Mouse (Mus musculus) cortical plate, adult 2 months (tissue): ENCODE data around the gene Nr1h3. TPM values are rescaled to one million over a fixed set of nuclear protein-coding genes. Genes with fewer than 3 reads are reported as not detected.

Experiments
- H3K27ac ChIP-seq: fragments of 200-500 bp; 2 replicates; pipeline ENCODE4 v1.5.1; 2012; ENCODE audit warnings: low read length, control low read depth, inconsistent platforms; ENCODE audit not compliant: insufficient read depth
- H3K4me1 ChIP-seq: fragments of 200-500 bp; 2 replicates; pipeline ENCODE4 v1.6.1; 2011; ENCODE audit warnings: low read length; ENCODE audit not compliant: control insufficient read depth, insufficient read depth
- H3K4me3 ChIP-seq: fragments of 200-500 bp; 2 replicates; pipeline ENCODE4 v1.5.1; 2011; ENCODE audit warnings: mild to moderate bottlenecking, low read length, control low read depth; ENCODE audit not compliant: insufficient read depth
- CTCF ChIP-seq: fragments of 200-500 bp; IDR thresholded peaks from 2 replicates; pipeline ENCODE4 v1.5.1; 2011; ENCODE audit warnings: mild to moderate bottlenecking, control low read depth, low read length; ENCODE audit not compliant: insufficient read depth; ENCODE audit errors: extremely low read depth
- POLR2A ChIP-seq: fragments of 200-500 bp; IDR thresholded peaks from 2 replicates; pipeline ENCODE4 v1.6.1; 2011; ENCODE audit warnings: mild to moderate bottlenecking, low read length, control low read depth; ENCODE audit not compliant: insufficient read depth; ENCODE audit errors: extremely low read depth
- polyA plus RNA-seq: library from polyadenylated mRNA; depleted of rRNA; stranded (reverse); fragments of >200 nt; gene quantifications from 2 replicates; pipeline ENCODE4 v1.2.3, GENCODE M21; 2012

Gene Nr1h3
- polyA plus RNA-seq, 1 experiment: 8.3 TPM

DNA sequence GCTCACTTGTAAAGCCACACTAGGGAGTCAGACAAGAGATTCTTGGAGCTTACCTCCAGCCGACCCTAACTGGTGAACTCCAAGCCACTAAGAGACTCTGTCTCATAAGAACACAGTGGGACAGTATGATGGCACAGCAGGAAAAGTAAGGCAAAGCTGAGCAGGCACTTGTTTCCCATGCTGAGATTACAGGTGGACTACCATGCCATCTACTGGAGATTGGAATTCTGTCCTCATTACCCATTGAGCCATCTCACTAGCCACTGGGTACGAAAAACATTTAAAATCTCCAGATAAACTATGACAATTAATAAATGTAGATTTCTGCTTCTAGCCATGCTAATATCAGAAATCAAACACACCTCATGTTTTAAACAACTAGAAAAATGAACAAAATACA lies 21.0 kb upstream of the Nr1h3 start:
- TF ChIP-seq CTCF (peak; percentile 45), POLR2A (no peak)
- Histone ChIP-seq H3K4me3 (no peak overlapping the region), H3K27ac (no peak overlapping the region), H3K4me1 (no peaks in the 10 kb centered on the region)

GRCm38 (mm10) chr2:91220501-91220900 lies 17.9 kb upstream of the Nr1h3 start:
- TF ChIP-seq CTCF (no peak), POLR2A (no peak)
- no peak overlapping the region for H3K4me3 ChIP-seq
- peaks cover 2% of the 10 kb centered on the region for H3K4me1 ChIP-seq
- H3K27ac ChIP-seq: no peak overlapping the region

- Histone ChIP-seq H3K4me3 (no peak overlapping the region), H3K27ac (no peak overlapping the region), H3K4me1 (peaks cover 2% of the 10 kb centered on the region)
- TF ChIP-seq POLR2A: no peak
- TF ChIP-seq CTCF: no peak
These were observed 14.4 kb upstream of the Nr1h3 start for GRCm38 (mm10) chr2:91217032-91217431.

- TF ChIP-seq CTCF: no peak
- no peak for TF ChIP-seq POLR2A
- Histone ChIP-seq H3K4me1 (peaks cover 2% of the 10 kb centered on the region), H3K4me3 (no peak overlapping the region), H3K27ac (no peak overlapping the region)
These were observed 10.7 kb upstream of the Nr1h3 start for GRCm38 (mm10) chr2:91213311-91213710.

GRCm38 (mm10) chr2:91206254-91206775 lies 3.7 kb upstream of the Nr1h3 start:
- H3K4me3 ChIP-seq: no peak overlapping the region
- no peak overlapping the region for H3K27ac ChIP-seq
- TF ChIP-seq POLR2A (no peak), CTCF (no peak)
- H3K4me1 ChIP-seq: peaks cover 5% of the 10 kb centered on the region; the same call in 1 of the 2 replicates

DNA sequence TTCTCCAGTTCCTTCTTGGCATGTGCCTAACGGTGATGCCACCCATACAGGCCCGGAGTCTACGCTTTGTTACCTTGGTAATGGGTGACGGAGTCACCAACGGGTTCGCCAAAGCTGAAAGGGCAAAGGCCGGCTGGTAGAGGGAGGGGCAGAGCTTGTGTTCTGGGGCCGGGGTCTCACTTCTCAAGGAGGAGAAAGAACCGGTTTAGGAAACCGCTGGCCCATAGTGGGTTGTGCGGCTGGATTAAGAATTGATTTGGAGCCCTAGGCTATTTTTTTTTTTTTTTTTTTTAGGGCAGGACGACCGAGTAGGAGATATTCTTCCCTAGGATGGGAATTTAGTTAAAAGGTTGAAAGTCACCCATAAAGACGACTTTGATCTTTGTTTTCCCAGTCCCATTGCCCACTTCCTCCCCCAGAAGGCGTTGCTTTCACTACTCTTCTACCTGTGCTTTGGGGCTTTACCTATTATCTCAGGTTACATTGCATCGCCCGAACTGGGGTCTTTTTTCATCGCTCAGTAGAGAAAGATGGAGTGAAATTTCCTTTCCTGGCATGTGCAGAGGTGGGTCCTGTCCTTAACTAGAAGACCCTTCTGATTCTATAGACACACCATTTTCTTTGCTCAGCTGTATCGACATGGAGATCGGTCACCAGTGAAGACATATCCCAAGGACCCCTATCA lies 480 bp upstream of the Nr1h3 start:
- Histone ChIP-seq H3K4me1 (peaks cover 5% of the 10 kb centered on the region; the same call in 1 of the 2 replicates), H3K4me3 (peak overlapping the region; percentile 70), H3K27ac (no peak overlapping the region)
- TF ChIP-seq POLR2A (no peak), CTCF (no peak)

GRCm38 (mm10) chr2:91198888-91199287 lies 3.7 kb downstream of the Nr1h3 start:
- Histone ChIP-seq H3K27ac (no peak overlapping the region), H3K4me3 (no peak overlapping the region), H3K4me1 (peaks cover 8% of the 10 kb centered on the region; the same call in 1 of the 2 replicates)
- no peak for TF ChIP-seq POLR2A
- no peak for TF ChIP-seq CTCF

GRCm38 (mm10) chr2:91196577-91197001 lies 6.0 kb downstream of the Nr1h3 start:
- Histone ChIP-seq H3K27ac (0 out of 2 replicates have a peak overlapping the region, but pooled peaks have one; percentile 19), H3K4me1 (peaks cover 5% of the 10 kb centered on the region; the same call in 1 of the 2 replicates), H3K4me3 (no peak overlapping the region)
- TF ChIP-seq CTCF (no peak), POLR2A (no peak)

- Histone ChIP-seq H3K27ac (peak overlapping the region; percentile 51), H3K4me3 (peak overlapping the region; percentile 30), H3K4me1 (peaks cover 5% of the 10 kb centered on the region; the same call in 1 of the 2 replicates)
- TF ChIP-seq CTCF: peak; percentile 57; the same call in 1 of the 2 replicates
- no peak for TF ChIP-seq POLR2A
These were observed 7.9 kb downstream of the Nr1h3 start for GRCm38 (mm10) chr2:91194624-91195332.
